Mouse (Mus musculus) E14TG2a.4 (cell line): ENCODE measurements at regions not wholly inside any gene's neighbourhood (a gene's known extent, or its start where the extent isn't known, plus 50 kb on each side); places are given as distances from the start of the nearest gene placed in this dataset.

Experiments used
- CTCF ChIP-seq: conservative IDR thresholded peaks from 2 replicates; pipeline ENCODE4 v1.5.1; 2014; ENCODE audit warnings: low read length
- NANOG ChIP-seq: IDR thresholded peaks from 2 replicates; pipeline ENCODE4 v1.6.1; 2014; ENCODE audit warnings: borderline replicate concordance, low read length, mixed read lengths
- POU5F1 ChIP-seq: IDR thresholded peaks from 2 replicates; pipeline ENCODE4 v1.6.1; 2014; ENCODE audit warnings: low read length, borderline replicate concordance

- TF ChIP-seq CTCF (no peak), POU5F1 (no peak), NANOG (no peak)
Measured at GRCm38 (mm10) chr16:46776367-46776766, 278.0 kb upstream of the Nectin3 start.
